Mouse (Mus musculus): ENCODE measurements around the gene Cnot3. TPM values are rescaled to one million over a fixed set of nuclear protein-coding genes. Genes with fewer than 3 reads are reported as not detected.

Cnot3 gene
- total RNA-seq, 2 experiments from 2014 or later, result 67.9 to 71.5 TPM

DNA sequence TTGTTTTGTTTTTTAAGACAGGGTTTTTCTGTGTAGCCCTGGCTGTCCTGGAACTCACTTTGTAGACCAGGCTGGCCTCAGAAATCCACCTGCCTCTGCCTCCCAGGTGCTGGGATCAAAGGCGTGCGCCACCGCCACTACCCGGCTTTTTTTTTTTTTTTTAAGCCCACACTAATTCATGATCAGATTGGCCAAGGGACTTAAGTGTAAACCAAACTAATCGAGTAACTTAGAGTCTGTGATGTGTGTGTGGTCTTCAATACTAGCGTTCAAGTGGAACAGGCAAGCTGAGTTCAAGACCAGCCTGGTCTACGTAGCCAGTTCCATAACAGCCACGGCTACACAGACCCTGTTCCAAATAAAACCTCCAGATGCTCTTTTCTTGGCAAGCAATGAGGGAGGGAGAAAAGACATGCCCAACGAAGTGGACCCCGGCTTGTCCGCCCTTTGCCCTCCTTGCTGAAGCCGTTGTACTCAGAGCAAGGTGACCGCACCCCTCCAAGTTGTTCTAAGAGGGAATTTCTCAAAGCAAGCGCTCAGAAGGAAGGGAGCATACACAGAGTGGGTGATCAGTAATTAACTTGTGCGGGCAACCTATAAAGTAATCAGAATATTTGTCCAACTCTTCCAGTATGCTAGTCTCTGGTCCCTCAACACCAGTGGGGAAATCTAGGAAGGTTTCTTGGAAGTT lies 19.6 kb downstream of the Cnot3 start:
- TF ChIP-seq CTCF (conservative IDR thresholded peaks at IDR 0.05), result no peak
- DNase-seq (ENCODE audit: low spot score in 2 of 2), result no peak
- Histone ChIP-seq H3K27ac (peak overlapping the region; percentile 87), H3K4me3 (peak overlapping the region; percentile 66)

GRCm38 (mm10) chr7:3665215-3666114 lies 20.4 kb downstream of the Cnot3 start, which contains the start of gene Leng1:
Gene Leng1 (minus strand): TSS chr7:3665840.
- no peak for TF ChIP-seq CTCF (conservative IDR thresholded peaks at IDR 0.05)

GRCm38 (mm10) chr7:3666921-3667391 lies 21.9 kb downstream of the Cnot3 start:
- no peak for DNase-seq (ENCODE audit: low spot score in 2 of 2)
- no peak overlapping the region for H3K27ac ChIP-seq
- H3K4me3 ChIP-seq, result no peak overlapping the region
- peak; percentile 35 for TF ChIP-seq CTCF (conservative IDR thresholded peaks at IDR 0.05)

More at GRCm38 (mm10) chr7:3665215-3666114, 20.4 kb downstream of the Cnot3 start, which contains the start of gene Leng1:
- Histone ChIP-seq H3K4me3 (peak within 1 kb of the TSS; percentile 66), H3K27ac (peak within 1 kb of the TSS; percentile 87)
- DNase-seq (ENCODE audit: low spot score in 2 of 2), result peak; percentile 97 to 98

DNA sequence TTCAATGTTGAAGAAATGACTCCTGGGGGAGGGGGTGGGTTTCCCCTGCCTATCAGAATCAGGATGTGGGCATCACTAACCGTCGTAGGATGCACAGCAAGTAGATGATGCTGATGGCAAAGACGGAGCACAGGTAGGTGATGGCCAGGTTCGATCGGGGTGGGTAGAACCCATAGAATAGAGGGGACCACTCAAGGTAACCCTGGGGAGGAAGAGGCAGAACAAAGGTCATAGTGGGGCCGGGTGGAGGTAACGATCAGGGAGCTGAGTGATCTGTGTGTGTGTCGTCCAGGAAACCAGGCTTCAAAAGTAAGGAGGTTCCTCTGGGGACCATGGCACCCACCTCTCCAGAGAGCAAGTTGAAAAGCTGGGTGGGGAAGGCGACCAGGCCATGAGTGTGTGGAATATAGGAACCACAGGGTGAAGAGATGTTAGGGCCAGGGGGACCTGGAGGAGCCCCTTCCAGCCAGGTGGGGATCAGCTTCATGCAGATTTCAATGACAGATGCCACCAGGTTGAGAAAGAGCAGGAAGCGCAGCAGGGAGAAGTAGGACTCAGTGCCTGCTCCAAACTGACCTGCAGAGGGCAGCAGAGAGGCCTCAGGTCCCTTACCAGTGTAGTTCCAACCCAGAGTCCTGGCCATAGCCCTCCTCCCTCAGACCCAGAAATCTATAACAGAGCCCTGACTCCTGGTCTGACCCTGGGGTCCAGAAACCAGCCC lies 29.6 kb downstream of the Cnot3 start:
- H3K27ac ChIP-seq, result no peak overlapping the region
- DNase-seq (ENCODE audit: low spot score in 2 of 2), result peak; percentile 79 to 90
- no peak overlapping the region for H3K4me3 ChIP-seq
- TF ChIP-seq CTCF (conservative IDR thresholded peaks at IDR 0.05), result peak; percentile 99

DNA sequence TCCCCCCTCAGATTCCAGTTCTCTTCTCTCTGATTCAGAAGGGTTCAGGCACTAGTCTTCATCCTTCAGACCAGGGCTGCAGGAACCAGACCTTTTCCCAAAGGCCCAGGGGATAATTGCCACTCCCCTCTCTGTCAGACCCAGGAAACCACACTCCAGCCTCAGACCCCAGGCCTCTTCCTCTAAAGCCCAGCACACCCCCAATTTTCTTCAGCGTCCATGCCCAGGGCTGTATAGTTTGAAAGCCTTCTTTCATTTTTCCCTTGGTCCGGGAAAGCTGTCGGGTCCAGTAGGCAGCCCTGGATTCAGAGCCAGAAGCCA lies 30.1 kb downstream of the Cnot3 start:
- Histone ChIP-seq H3K27ac (no peak overlapping the region), H3K4me3 (no peak overlapping the region)
- TF ChIP-seq CTCF (conservative IDR thresholded peaks at IDR 0.05), result no peak
- DNase-seq (ENCODE audit: low spot score in 2 of 2), result no peak

DNA sequence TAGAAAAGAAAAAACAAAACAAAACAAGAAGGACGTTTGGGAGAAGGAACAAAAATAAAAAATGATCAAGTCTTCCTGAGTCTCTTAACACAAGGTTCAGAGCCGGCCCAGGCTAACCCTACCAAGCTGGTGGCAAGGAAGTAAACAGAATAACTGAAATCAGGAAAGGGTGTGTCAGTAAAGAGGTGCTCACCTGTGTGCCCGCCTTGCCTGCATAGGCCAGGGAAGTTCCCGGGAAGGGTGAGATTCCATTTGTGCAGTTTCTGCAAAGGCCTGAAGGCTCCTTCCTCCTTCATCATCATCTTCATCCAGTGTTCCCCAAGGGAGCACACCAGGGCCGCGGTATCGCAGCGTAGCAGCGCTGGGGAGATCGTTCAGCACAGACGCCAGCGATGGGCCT lies 31.3 kb downstream of the Cnot3 start:
- DNase-seq (ENCODE audit: low spot score in 2 of 2), result no peak
- H3K4me3 ChIP-seq, result no peak overlapping the region
- no peak overlapping the region for H3K27ac ChIP-seq
- TF ChIP-seq CTCF (conservative IDR thresholded peaks at IDR 0.05), result no peak

DNA sequence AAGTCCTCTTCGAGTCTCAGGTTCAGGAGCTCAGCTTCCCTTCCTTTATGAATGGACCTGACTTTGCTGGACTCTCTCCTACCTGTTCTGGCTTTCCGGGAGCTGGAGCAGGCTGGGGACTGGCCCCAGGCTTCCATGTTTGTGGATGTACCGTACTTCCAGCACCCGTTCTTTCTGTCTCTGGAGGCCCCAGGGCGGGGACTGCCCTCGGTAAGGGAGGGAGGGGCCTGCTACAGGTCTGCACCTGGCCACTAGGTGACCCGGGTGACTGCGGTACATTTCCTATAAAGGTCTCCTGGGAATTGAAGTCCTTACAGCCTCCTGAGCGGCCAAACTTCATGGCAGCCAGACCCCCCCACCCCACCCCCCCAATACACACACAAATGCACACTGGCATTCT lies 32.3 kb downstream of the Cnot3 start, which contains the start of gene Tmc4:
Tmc4 (minus strand) TSS at position 212 of the 400 bp plus-strand sequence.
- H3K27ac ChIP-seq, result no peak within 1 kb of the TSS

GRCm38 (mm10) chr7:3683908-3684550 lies 39.0 kb downstream of the Cnot3 start:
- peak overlapping the region; percentile 77 for H3K27ac ChIP-seq
- no peak for TF ChIP-seq CTCF (conservative IDR thresholded peaks at IDR 0.05)
- DNase-seq (ENCODE audit: low spot score in 2 of 2), result peak in 1 of 2 experiments; percentile 59

More for the DNA sequence above, 32.3 kb downstream of the Cnot3 start, which contains the start of gene Tmc4:
- H3K4me3 ChIP-seq, result no peak within 1 kb of the TSS
- no peak for DNase-seq (ENCODE audit: low spot score in 2 of 2)
- no peak for TF ChIP-seq CTCF (conservative IDR thresholded peaks at IDR 0.05)

DNA sequence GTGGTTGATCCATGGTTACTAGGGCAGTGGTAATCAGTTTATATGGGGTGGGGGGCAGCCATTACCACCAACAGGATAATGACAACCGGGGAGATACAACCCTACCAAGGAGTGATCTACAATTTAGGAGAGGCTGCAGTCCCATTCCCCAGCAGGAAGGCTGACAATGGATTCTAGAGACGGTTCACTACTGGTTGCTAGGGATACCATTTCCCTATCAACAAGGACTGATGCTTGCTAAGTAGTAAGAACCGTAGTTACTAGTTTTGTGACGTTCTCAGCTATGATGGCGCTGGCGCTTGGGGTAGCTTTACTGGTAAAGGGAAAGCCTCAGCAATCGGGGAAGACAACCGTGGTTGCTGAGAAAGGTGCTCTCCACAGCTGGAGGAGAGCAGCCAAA lies 39.6 kb downstream of the Cnot3 start:
- TF ChIP-seq CTCF (conservative IDR thresholded peaks at IDR 0.05), result no peak
- H3K4me3 ChIP-seq, result no peak overlapping the region
- DNase-seq (ENCODE audit: low spot score in 2 of 2), result no peak
- H3K27ac ChIP-seq, result peak overlapping the region; percentile 77

More at GRCm38 (mm10) chr7:3683908-3684550, 39.0 kb downstream of the Cnot3 start:
- no peak overlapping the region for H3K4me3 ChIP-seq

GRCm38 (mm10) chr7:3685400-3686187 lies 40.5 kb downstream of the Cnot3 start:
- Histone ChIP-seq H3K4me3 (no peak overlapping the region), H3K27ac (peak overlapping the region; percentile 77; the same call in 1 of the 2 replicates)
- no peak for TF ChIP-seq CTCF (conservative IDR thresholded peaks at IDR 0.05)
- no peak for DNase-seq (ENCODE audit: low spot score in 2 of 2)

DNA sequence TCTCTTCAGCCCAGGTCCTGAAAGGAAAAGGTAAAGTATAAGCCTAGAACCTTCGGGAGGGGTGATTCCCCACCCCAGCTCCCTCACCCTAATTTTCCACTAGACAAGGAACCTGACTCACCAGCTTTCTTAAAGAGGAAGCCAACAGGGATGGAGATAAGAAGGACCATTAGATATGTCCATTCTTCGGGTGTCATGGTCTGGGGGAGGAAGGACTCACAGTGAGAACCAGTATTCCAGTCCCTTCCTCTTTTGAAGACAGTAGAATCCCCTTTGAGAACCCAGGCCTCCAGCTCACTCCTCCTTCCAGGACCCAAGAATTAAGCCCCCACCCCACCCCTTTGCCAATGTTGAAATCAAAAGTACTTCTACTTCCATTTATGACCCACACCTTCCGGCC lies 46.9 kb downstream of the Cnot3 start:
- H3K27ac ChIP-seq, result peak overlapping the region; percentile 94
- DNase-seq (ENCODE audit: low spot score in 2 of 2), result no peak
- TF ChIP-seq CTCF (conservative IDR thresholded peaks at IDR 0.05), result no peak
- H3K4me3 ChIP-seq, result peak overlapping the region; percentile 96

All from layer of hippocampus, adult 2 months (tissue).